Mouse (Mus musculus): ENCODE data around the gene Dcx. TPM values are rescaled to one million over a fixed set of nuclear protein-coding genes. Genes with fewer than 3 reads are reported as not detected.

The Dcx gene
- total RNA-seq (2021): under 1 TPM; 0.31 to 0.88 TPM
- long read RNA-seq, experiment 1: 0 reads
- long read RNA-seq, experiment 2: 0 reads

GRCm38 (mm10) chrX:143932958-143933357, at the start of gene Dcx:
Dcx (minus strand) TSS chrX:143933311.
- DNase-seq: no peak
- intact Hi-C loops (cut with DNase I; ENCODE audit: low total_unique reads): no loop called here

DNA sequence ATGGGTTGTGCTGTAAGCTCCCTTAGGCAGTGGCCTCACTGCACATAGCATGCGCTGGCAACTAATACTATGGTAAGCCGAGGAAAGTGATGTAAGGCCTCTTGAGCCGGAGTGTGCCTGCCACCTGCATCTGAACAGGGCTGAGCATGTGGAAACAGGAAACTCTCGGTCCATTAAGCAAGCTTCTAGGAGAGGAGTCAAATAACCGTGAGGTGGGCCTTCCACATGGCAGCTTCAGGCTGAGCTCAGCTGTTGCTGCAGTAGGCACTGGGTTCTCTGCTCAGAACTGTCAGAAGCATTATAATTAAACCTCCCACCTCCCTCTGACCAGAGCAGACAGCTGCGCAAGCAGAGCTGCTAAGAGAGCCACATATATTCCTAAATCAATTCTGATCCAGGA, 33.1 kb upstream of the Dcx start:
- no peak for DNase-seq
- intact Hi-C loops (cut with DNase I; ENCODE audit: low total_unique reads): no loop called here

GRCm38 (mm10) chrX:143933671-143934070, 560 bp upstream of the Dcx start:
- no peak for DNase-seq
- intact Hi-C loops (cut with DNase I; ENCODE audit: low total_unique reads): no loop called here

- DNase-seq: no peak
- intact Hi-C loops (cut with DNase I; ENCODE audit: low total_unique reads): no loop called here
Observed at GRCm38 (mm10) chrX:143932530-143932929, 581 bp downstream of the Dcx start.

- intact Hi-C loops (cut with DNase I; ENCODE audit: low total_unique reads): no loop called here
- DNase-seq: no peak
Observed at GRCm38 (mm10) chrX:143931400-143932185, 1.5 kb downstream of the Dcx start.

DNA sequence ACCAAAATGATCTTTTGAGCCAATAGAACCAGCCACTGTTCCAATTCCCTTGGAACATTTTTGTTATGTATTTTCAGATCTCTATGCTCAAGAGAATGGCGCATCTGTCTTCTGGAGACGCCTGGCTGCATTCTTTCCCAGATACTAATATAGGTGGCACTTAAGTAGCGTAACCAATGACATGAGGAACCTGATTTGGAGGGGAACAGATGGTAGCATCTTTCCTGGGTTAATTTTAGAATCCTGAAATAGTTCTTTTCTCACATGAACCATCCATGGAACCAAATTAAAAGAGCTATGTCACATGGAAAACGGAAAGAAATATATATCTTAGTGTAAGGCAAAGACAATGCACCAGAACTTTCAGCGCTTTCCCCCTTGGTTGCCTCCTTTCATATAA, 11.0 kb downstream of the Dcx start:
- intact Hi-C loops (cut with DNase I; ENCODE audit: low total_unique reads): no loop called here
- no peak for DNase-seq

DNA sequence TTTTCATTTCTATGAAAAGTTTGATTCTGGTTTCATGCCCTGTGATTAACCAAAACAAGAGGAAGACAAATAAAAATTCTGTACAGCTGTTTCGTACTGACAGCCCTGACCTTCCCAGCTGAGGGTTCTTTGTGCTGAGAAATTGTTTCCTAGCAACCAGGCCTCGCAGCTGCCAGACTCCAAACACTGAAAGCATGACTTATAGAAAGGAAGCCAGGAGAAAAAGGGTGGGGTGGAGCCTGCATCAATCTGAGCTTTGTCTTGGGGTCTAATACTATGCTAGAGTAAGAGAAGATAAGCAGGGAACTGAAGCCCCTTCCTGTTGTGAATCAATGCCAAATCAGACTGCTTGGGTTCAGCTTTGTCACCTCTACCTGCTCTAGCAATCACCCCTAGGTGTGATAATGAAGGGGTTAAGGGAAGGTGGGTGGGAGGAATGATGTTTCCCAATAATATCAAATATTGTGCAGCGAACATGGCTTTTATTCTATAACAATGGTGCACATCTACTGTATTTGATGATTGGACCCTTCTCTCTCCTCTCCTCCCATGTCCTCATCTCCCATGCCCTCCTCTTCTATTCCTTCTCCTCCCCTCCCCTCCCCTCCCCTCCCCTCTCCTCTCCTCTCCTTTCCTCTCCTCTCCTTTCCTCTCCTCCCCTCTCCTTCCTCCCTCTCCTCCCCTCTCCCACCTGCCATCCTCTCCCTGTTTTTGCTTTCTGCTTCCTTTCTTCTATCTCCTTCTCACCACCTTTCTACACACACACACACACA, 26.2 kb downstream of the Dcx start:
- intact Hi-C loops (cut with DNase I; ENCODE audit: low total_unique reads): no loop called here
- peak; percentile 4 for DNase-seq

- intact Hi-C loops (cut with DNase I; ENCODE audit: low total_unique reads): no loop called here
- peak; percentile 44 for DNase-seq
Observed at GRCm38 (mm10) chrX:143904689-143905088, 28.4 kb downstream of the Dcx start.

GRCm38 (mm10) chrX:143902300-143902699, 30.8 kb downstream of the Dcx start:
- DNase-seq: no peak

GRCm38 (mm10) chrX:143897363-143898285, 35.5 kb downstream of the Dcx start:
- intact Hi-C loops (cut with DNase I; ENCODE audit: low total_unique reads): no loop called here
- DNase-seq: no peak

More at GRCm38 (mm10) chrX:143902300-143902699, 30.8 kb downstream of the Dcx start:
- intact Hi-C loops (cut with DNase I; ENCODE audit: low total_unique reads): no loop called here

DNA sequence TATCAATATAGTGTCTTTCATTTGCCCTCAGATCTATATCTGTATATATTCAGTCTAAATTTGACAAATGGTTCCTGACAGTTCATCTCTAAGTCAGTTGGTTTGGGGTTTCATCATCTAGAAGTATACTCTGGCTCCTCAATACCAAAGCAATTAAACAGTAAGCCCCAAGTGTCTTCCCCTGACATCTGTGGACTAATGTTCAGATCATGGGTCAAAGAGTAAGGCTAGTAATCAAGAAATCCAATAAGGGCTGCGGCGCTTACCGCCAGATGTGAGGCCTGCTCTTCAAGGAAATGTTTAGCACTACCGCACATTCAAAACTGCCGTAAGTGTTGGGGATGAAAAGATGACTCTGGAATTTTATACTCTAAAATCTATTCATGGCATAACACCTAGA, 36.2 kb downstream of the Dcx start:
- intact Hi-C loops (cut with DNase I; ENCODE audit: low total_unique reads): no loop called here
- no peak for DNase-seq

DNA sequence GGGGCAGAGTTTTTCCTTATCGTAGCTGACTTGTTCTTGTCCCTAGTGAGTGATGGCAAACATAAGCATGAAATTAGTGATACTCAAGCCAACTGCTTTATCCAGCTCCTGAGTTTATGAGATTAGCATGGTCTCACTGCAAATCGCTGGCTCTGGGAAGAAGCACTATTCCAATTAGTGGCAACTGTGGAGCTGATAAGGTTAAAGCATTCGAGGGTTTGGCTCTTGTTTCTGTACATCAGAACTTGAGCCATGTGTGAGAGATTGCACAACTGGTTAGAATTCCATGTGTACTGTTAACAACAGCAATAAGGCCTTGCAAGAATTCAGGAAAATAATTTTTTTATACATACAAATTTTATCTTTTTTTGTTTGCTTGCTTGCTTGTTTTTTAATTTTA, 39.9 kb downstream of the Dcx start:
- intact Hi-C loops (cut with DNase I; ENCODE audit: low total_unique reads): no loop called here
- no peak for DNase-seq

DNA sequence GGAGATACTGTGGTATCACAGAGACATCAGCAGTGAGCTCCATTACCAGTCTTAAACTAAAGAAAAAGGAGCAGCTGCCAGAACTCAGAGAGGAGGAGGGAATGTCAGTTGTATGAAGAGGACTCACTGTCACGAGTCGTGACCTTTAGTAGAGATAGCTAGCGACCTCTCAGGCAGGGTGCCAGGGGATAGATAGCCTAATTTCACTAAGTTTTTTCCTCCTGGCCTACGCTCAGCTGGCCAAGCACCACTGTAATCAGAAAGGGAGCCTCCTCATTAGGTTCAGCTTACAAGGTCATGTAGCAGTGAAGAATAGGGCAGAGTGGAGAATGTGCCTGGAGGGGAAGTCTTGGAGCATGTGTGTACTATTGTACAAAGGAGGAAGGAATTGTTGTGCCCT, 47.3 kb downstream of the Dcx start:
- DNase-seq: peak; percentile 17
- intact Hi-C loops (cut with DNase I; ENCODE audit: low total_unique reads): no loop called here

DNA sequence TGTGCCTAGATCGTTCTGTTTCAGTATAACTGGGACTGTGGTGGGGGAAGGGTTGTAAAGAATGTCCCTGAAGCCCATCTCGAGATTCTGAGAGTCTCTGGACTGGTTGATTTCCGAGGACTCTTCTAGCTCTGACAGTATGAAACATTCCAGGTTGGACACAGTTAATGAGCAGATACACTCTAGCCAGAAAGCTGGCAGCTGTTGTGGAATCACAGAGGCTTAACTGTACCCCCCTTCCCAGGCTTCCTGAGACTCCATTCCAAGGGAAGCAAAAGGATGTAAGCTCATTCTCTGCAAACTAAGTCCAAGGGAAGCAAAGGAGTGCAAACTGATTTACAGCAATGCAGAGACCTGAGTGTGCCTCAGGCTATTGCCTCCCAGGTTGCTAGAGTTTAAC, 48.2 kb downstream of the Dcx start:
- intact Hi-C loops (cut with DNase I; ENCODE audit: low total_unique reads): no loop called here
- no peak for DNase-seq

DNA sequence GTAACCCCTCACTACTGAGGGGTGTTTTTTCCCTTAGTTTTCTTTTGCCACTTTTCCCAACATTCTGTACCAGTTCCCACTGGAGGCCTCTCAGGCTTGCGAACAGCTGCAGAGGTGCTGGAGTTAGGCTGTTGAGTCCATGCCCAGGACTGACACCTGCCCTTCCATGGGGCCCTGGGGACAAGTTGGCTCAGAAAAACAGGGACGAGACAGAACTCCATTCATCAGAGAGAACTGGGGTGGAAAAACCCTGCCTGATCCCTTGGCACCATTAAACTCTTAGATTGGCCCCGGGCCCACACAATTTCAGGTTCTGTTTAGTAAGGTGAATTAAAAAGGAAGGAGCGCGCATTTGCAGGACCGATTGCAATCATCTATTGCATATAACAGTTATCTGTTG, 48.8 kb downstream of the Dcx start:
- intact Hi-C loops (cut with DNase I; ENCODE audit: low total_unique reads): no loop called here
- peak; percentile 16 for DNase-seq

GRCm38 (mm10) chrX:143881806-143882468, 51.2 kb downstream of the Dcx start:
- intact Hi-C loops (cut with DNase I; ENCODE audit: low total_unique reads): no loop called here
- no peak for DNase-seq

DNA sequence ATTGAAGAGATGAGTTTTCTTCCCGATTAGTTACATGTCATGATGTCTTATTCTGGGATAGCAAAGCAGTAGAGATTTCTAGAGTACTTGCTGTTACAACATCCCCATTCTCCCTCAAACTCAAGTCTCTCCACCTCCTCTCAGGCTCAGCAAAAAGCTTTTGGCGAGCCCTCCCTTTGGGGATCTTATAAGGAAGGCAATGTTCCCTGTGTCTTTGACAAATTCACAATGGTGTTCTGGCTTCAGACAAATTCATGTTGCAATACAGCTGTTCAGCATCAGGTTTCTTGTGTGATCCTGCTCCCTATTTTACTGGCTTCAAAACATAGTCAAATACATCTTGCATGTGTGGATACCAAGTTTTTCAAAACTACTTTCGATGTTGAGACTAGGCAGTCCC, 53.5 kb downstream of the Dcx start:
- DNase-seq: no peak
- intact Hi-C loops (cut with DNase I; ENCODE audit: low total_unique reads): no loop called here

GRCm38 (mm10) chrX:143867129-143867664, 65.9 kb downstream of the Dcx start:
- no peak for DNase-seq
- intact Hi-C loops (cut with DNase I; ENCODE audit: low total_unique reads): no loop called here

GRCm38 (mm10) chrX:143851351-143851750, 81.8 kb downstream of the Dcx start:
- intact Hi-C loops (cut with DNase I; ENCODE audit: low total_unique reads): no loop called here

More at GRCm38 (mm10) chrX:143851351-143851750, 81.8 kb downstream of the Dcx start:
- DNase-seq: no peak

Measured in gastrocnemius, postnatal 14 days (tissue).